Mouse (Mus musculus) urinary bladder, postnatal 10 days (tissue): Measurements from ENCODE around the gene Kcnip1.

Source experiments
- DNase-seq: peaks from one replicate; pipeline ENCODE4 v3.0.0; 2022; ENCODE audit warnings: low spot score

The Kcnip1 gene

DNA sequence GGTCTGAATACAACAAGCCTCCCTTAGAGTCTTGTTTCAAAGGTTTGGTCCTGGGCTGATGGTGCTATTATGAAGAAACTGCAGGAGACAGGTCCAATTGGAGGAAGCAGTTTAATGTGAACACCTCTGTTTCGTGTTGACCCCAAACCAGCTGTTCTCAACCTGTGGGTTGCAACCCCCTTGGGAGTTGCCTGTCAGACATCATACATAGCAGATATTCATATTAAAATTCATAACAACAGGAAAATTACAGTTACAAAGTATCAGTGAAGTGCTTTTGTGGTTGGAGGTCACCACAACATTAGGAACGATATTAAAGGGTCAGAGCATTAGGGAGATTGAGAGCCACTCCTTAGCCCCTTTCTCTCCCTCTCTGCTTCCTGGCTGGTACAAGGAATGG, 91.2 kb downstream of the Kcnip1 start:
- no peak for DNase-seq

DNA sequence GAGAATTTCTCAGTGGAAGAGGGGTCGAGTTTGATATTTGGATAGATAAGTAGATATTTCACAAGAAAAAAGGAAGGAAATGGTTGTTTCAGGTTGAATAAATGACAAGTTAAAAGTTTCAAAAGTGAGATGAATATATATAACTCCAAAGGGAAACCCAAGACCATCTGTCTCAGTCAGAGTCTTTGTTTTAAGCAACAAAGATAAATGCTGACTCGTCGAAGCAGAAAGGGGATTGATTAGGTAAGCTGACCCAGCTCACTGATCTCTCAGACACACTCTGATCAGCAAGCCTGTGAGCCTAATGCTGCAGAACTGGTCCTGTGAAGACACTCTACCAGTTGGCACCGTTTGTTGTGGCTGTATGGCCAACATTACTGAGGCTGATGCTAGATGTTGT, 101.9 kb downstream of the Kcnip1 start:
- DNase-seq: no peak

DNA sequence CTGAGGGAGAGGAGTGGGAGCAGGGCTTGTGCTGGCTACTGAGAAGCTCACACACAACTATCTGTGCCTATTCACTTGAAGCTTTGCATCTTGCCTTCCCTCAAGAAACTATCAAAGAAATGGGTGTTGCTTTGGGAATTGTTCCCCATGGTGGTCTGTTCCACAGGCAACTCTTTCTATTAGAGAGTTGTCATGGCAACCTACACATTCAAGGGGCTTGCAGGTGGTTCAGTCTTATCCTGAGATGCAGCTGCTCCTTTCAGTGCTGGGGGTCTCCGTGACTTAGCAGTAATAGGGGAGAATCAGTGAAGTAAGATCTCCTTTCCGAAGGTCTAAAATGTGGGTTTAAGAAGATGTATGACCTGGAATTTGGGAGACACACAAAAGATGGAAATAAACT, 102.6 kb downstream of the Kcnip1 start:
- DNase-seq: no peak

DNA sequence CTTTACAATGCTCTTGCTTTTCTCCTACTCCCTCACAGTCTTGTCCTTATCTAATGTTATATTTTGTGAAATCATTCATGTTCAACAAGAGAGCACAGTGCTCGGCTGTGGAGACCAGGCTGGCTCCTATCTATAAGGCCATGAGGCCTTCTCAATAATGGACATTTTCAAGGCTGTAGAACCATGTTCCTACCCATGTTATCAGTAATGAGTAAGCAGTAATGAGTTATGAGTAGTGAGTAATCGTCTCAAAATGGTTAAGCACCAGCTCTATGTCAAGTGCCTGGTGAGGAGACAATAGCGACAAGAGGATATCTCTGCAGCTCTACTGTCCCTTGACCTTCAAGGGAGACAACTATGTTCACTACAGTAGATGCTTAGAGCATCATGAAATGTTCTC, 105.3 kb downstream of the Kcnip1 start:
- no peak for DNase-seq

DNA sequence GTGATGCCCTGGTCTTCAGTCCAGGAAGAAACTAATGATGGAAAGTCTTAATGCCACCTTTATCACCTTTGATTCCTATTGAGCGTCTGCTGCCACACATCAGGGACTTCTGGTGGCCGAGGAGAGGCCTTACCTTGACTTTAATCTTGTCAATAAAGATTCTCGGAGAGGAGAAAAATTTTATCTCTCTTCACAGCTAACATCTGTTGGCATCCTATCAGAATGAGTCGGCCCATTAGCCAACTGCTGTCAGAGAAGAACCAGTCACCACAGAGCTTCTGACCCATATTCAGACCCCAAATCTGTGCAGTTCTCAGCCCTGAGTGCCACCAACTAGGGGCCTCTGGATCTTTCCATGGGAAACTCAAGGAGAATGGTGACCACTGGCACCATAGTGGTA, 107.0 kb downstream of the Kcnip1 start:
- no peak for DNase-seq

DNA sequence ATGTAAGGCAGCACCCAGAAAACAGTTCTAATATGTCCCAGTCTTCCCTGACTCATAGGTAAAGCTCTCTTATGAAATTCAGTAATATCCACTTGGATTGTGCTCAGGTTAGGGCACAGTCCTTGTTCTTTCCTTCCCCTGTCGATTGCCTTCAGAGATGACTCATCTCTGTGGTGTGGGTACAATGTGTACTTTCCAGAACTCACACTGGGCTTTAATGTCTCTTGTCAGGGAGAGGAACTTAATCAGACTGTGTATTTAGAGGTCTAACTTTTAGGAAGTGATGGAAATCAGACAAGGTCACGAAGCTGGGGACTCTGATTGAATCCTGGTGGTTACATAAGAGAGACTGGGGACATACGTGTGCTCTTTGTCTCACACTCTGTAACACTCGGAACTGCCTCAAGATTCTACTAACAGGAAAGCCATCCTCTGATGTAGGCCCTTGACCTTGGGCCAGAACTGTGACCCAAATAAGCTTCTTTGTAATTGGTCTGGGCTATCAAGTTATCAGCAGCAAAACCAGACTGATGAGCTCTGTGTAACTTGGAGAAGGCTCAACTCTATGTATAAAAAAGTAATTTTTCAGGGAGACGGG, 110.1 kb downstream of the Kcnip1 start:
- no peak for DNase-seq

DNA sequence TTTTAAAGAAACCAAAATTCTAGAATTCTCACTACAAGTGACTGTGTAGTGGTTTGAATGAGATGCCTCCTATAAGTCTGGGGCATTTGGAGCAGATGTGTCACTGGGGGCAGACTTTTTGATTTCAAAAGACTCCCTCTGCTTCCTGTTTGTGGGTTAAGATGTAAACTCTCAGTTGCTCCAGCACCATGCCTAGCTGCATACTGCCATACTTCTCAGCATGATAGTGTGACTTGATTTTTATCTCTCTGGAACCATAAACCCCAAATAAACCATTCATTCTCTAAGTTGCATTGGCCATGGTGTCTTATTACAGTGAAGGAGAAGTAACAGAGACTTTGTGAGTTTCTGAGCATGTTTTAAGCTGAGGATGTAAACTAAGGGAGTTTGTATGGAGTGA, 118.0 kb downstream of the Kcnip1 start:
- no peak for DNase-seq

DNA sequence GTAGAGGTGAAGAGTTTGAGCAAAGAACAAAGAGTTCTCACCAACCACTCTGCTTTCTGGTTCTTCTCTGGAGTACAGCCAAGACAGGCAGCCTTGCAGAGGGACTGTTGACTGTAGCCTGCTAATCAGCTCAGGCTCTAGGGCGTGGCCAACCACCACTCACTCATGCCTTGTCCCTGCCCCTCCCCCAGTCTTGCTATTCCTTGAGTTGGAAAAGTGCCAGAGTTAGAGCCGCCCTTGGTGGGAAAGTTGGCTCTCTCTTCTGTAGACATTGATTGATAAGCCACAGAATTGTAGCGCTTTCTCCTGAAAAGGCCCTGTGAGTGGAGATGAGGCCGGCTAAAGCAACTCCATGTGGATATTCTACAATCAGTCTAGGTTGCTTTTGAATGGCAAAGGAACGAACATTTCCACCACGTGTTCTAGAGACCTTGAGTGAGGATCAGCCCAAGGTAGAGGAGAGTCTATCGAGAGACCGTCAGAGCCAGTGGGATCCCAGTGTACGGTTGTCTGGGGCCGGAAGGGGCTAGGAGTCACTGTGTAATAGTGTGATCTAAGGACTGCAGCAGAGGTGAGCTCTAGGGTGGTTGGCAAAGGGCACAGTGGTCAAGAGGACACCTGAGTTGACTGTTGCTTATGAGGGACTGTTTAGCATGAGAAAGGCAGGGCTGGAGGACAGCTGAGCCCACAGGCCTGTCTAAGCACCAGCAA, 119.7 kb downstream of the Kcnip1 start:
- no peak for DNase-seq

DNA sequence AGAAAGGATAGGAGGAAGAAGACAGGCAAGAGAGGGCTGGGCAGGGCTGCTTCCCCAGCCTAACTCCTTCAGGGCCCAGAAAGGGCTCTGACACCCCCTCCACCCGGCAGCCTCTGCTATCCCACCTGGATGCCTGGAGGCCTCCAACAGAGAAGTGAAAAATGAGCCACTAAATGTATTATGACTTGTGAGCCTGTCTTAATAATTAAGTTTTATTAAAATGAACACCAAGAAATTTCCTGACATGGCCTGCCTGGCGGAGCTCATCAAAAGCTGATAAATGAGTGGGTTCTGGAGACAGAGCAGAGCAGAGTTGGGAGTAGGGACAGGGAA, 120.3 kb downstream of the Kcnip1 start:
- no peak for DNase-seq

DNA sequence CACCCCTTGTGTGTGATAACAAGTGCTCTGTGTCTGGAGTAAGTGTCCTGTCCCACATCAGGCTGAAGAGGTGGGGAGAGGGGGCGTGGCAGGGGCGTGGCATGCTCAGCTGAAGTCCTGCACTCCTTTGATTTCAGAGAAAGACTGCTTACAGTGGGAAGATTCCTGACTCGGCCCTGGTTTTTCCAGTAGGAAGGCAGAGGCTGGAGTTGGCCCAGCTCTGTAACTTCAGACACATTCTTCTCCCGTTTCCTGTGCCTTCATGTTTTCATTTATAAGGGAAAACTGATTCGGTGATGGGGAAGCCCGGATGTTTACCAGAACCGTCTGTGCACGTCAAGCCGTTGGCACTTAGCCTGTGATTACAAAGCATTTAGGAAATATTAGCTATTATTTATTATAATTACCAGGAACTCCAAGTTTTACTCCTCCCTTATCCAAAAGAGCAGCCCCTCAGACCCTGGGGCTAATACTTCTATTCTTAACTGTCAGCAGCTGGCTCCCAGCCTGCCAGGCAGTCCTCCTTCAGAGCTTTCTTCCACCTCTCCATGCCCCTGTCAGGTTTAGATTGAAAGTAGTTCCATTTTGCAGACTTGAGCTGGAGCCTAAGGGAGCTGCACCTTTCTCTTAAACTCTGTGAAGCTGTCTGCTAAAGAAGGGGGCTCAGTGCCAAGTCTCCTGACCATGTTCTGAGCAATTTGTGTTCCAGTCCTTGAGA, 120.8 kb downstream of the Kcnip1 start:
- no peak for DNase-seq

DNA sequence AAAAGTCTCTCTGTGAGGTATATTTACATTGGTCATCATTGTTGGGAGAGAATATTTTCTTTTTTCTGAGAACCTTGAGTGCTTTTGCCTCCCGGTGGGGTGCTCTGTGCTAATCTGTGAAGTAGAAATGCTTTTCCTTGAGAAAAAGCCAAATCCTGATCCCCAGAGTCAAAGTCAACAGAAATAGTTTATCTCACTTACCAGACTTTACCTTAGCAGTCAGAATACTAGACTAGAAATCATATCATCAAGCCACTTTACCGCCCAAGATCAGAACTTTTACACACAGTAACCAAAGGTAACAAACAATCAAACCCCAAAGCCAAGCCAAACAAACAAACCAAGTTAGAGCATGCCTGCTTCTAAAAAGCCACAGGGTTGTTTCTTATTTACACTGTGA, 122.7 kb downstream of the Kcnip1 start:
- no peak for DNase-seq

DNA sequence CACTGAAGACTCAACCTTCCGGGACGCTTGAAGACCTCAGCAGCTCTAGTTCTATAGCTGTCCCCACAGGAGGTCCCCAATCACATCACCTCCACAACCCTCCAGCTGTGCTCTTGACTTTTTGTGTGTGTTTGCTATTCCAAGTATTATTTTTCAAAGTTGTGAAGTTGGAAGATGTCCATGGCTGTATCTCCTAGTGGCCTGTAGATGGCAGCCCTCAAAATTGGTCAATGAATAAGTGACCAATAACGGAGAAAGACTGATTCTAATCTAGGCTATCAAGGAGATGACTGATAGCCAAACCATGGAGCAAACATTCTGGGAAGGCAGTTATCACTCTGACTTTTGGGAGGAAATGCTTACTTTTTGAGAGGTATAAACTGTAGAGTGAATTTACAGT, 123.4 kb downstream of the Kcnip1 start:
- DNase-seq: no peak

DNA sequence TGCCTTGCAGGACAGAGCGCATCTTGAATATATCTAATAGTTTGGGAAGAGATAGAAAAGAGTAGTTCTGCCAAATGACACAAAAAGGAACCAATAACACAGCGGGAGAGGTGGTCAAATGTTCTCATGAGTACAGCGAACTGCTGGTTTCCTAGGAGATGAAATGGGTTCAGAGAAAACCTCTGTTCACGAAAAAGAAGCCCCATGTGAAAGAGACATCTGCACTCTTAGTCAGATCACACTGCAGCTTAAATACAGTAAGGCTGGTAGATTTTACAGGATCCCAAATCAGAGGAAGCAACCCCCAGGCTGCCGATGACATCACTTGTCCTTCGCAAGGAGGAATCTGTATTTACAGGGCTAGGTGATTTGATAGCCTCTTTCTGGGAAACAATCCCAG, 126.2 kb downstream of the Kcnip1 start:
- DNase-seq: no peak

DNA sequence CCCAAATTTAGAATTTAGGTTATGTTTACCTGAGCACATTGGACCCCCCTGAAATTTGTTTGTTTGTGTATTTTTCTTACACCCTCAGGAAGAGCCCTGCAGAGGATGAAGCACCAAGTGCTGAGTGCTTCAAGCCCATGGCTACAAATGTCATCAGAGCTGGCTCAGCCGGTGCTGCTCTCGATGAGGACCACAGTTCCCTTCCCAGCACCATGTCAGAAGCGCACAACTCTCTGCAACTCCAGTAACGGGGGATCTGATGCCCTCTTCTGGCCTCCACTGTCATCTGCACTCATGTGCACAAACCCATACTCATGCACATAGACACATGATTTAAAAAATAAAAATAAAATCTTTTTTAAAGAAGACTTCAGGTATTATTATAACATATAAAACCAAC, 128.7 kb downstream of the Kcnip1 start:
- DNase-seq: no peak

DNA sequence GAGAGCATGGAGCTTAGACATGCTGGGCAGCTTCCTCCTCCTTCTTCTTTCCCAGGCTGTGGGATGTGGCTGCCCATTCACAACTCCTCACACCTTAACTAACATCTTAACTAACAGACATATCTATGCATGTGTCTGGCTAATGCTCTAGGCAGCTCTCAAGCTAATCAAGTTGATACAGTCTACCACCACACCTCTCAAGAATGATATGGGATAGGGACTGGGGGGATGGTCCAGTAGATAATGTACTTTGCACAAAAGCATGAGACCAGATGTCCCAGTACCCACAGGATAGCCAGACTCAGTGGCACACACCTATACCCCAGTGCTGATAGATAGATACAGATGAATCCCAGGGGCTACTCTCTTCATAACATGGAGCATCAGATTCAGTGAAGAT, 131.1 kb downstream of the Kcnip1 start:
- no peak for DNase-seq

DNA sequence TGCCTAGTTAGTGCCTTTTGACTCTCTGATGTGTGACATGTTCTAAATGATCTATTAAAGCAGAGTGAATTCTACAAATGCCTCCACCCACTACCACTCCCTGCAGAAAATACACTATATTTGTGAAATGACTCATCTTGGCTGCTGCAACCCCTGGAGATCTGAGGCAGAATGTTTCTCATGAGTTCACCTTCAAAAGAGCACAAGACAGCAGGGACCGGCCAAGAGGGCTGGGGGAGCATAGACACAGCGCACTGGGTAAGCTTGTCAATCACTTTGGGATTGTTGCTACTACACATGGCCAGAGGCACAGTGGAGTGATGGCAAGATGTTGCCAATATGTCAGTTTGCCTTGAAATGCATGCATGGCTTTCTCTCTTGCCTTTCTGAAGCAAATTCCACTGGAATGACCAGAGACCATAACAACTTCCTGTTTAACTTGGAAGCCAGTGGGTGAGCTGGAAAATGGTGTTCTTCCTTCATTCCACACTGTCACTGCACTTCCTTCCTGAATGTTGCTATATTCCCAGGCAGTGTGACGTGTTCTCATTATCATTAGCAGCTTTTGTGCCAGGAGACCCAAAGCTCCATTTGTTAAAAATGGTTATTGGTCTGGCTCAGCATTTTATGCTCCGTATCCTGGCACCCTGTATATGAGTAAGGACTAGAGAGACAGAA, 131.9 kb downstream of the Kcnip1 start:
- no peak for DNase-seq

DNA sequence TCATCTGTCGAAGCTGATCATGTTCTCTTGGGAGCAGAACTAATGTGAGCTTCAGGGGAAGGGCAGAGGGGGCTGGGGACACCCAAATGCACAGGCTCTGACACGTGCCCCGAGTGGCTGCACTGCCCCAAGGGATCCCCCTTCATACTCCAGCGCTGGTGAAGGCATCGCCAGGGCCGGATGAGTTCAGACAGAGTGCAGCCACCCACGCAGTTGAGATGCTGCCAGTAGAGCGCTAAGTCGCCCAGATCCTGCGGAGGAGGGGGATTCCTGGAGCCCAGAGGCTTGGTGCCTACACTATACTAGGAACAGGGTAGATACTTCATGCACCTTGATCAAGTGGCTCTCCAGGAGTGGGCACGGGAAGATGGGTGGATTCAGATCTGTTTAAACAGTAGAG, 143.3 kb downstream of the Kcnip1 start:
- DNase-seq: no peak

DNA sequence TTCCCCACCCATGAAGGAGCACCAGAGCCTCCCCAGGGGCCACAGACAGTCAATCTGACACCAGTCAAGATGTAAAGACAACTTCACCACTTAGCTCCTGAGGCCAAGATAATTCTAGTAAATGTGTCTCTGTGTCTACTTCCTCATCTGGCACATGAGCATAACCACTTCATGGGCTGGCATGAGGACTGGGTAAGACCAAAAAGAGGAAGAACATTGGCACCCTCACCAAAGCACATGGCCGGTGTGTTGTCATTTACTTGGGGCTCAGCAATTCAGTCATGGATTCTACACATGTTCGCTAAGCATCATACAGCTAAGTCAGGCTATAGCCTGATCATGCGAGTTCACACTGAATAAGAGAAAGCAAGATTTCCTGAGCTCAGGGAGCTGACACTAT, 144.3 kb downstream of the Kcnip1 start:
- DNase-seq: no peak

DNA sequence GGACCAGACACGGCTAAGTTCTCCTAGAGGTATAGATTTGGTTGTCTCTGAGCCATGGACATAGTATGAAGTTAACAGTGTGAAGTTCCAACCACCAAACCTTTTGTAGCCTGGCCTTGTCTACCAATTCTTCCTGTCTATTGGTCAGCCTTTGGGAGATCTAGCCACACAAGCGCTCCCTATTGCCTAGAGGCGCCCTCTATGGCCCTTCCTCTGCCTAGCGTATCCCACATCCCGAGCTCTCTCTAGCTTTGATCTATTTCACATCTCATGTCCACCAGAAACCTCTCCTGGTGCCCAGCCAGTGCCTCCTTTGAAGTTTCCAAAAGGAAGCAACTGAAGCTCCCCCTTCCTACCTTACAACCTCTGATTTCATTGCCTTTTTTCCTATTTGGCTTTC, 147.0 kb downstream of the Kcnip1 start:
- DNase-seq: no peak

DNA sequence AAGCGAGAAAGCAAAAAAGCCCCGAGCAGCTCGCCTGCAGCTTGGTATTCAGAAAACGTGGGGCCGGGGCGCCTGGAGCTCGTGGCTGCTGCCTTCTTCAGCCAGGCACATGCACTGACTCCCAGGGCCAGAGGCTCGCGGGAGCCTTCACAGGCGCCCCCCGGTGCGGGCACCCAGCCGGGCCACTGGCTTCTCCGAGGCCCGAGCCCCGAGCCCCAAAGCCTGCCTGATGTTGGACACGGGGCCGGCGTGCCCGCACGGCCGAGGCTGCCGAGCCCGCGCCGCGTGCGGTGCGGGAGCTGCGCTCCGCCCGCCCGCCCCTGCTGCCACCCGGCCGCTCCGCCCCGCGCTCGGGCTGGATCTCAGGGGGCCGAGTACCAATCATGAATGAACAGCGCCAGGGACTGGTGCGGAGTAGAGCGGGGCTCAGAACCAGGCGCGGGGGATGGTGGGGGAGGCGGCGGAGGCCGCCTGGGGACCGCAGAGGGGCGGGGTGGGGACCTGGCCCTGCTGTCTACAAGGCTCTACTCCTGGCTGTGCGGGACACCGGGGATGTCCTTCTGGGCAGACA, 149.6 kb downstream of the Kcnip1 start:
- DNase-seq: no peak

DNA sequence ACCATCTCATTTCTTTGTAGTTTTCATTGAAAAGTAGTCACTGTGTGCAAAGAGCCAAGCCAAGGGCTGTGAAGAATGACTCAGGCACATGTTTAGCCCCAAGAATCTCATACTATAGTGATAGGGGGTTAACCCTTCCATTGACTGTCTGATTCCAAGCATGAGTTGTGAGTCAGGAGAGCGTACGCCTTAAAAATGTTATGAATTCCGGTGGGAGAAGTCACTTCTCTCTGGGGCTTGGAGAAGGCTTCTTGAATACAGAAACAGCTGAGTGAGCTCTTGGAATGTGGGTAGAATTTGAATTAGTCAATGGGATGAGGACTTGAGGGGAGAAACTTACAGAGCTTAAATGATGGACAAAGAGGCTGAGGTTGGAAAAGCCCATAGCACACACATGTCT, 153.9 kb downstream of the Kcnip1 start:
- no peak for DNase-seq

DNA sequence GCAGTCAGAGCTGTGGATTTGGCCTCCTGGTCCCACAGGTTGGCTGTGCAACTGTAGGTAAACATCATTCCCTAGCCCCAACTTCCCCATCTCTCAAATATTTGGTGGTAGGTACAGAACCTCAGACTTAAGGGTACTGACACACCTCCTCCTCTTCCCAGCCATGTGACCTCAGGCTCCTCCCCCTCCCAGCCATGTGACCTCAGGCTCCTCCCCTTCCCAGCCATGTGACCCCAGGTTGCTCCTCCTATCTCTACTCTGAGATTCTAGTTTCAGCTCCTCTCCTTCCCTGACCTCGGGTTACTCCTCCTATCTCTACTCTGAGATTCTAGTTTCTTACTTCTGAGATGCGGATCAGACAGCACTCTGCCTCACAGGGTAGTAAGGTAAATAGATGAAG, 163.2 kb downstream of the Kcnip1 start:
- DNase-seq: no peak

DNA sequence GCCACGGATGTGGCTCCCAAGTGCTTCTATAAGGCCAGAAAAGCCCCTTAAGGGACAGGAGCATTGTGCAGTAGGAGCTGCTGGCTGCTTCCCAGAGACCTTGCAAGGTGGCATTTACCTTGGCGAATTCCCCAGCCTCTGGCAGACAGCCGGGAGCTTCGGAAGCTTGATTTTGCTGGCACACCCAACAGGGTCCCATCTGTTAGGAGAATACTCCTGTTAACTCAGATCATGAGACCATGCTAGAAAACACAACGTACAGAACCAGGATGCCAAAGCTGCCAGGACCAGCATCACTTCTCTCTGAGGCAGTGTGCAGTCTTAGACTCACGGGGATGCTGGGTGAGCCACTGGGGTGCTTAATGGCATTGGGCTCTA, 165.1 kb downstream of the Kcnip1 start:
- DNase-seq: no peak
